Mouse (Mus musculus): Measurements from ENCODE around the gene Sfxn1.

GRCm38 (mm10) chr13:54097227-54097626 lies 25.6 kb downstream of the Sfxn1 start:
- TF ChIP-seq CTCF (IDR thresholded peaks at IDR 0.05; ENCODE audit: insufficient read depth, low read depth, low read length): no peak
- TF ChIP-seq POLR2A (IDR thresholded peaks at IDR 0.05; ENCODE audit: insufficient read depth, low read depth, low read length): no peak

All from olfactory bulb, adult 2 months (tissue).